Mouse (Mus musculus): ENCODE measurements around the gene Ifi47. TPM values are rescaled to one million over a fixed set of nuclear protein-coding genes. Genes with fewer than 3 reads are reported as not detected.
"Not testable (repeated sequence)": the region's sequence is repeated elsewhere in the genome, so short reads cannot be mapped to it uniquely, and the experiment has no call there.

Ifi47 gene
- total RNA-seq (2021) = 1 to 10 TPM; 5.2 to 5.7 TPM
- long read RNA-seq, experiment 1, partial matches to known transcripts = 0 of 4 reads
- long read RNA-seq, experiment 1, other reads (novel, unspliced or antisense) = 0 of 4 reads
- long read RNA-seq, experiment 2, partial matches to known transcripts = 0 of 5 reads
- long read RNA-seq, experiment 2, other reads (novel, unspliced or antisense) = 0 of 5 reads

DNA sequence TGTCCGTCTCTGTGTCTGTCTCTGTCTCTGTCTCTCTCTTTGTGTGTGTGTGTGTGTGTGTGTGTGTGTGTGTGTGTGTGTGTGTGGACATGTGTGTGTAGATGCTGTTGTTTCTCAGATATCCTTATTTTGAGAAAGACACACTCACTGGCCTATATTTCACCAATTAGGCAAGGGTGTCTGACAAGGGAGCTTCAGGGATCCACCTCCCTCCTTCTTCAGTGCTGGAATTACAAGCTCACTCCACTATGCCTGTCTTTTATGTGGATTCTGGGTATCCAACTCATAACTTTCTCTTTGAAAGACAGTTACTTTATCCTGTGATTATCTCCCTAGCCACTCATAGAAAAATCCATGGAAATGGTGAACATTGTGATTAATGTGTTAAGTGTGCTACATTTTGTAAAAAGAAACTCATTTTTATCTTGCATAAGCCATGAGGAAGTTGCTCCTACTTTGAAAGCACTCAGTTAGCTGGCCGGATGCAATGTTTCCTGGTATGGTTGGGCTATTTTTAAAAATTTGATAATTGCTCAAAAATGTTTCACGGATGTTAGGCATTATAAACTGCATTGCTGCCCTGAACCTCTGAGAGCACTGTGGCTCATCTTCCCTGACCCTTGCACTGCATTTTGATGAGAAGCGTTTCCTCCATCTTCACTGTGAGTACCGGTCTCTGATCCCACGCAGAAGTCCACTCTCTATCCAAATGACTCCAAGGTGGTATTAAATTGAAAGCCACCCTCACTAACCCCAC lies at the start of gene Ifi47:
Ifi47 (plus strand) TSS at position 587 of the 757 bp plus-strand sequence.
- not testable (repeated sequence) for DNase-seq

DNA sequence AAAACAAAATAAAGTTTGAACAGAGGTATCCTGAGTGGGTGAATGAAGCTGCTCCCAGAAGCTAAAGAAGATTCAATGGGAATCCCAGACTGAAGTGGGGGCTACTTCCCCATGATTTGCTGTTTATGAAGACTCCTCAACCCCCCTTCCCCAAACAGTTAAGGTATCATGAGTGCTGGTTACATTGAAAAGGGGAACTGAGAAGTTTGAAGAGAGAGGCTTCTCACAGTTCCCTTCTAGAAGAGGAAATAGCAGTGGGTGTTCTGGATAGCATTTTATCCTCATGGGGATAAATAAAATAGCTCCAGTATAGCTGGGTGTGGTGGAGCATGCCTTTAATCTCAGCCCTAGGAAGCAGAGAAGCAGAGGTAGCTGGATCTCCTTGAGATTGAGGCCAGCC lies 26.3 kb upstream of the Ifi47 start:
- not testable (repeated sequence) for DNase-seq

GRCm38 (mm10) chr11:49051093-49051891 lies 25.1 kb upstream of the Ifi47 start, which contains the start of gene 9930111J21Rik2:
9930111J21Rik2 (minus strand) TSS chr11:49051242.
- not testable (repeated sequence) for DNase-seq

GRCm38 (mm10) chr11:49051894-49052293 lies 24.5 kb upstream of the Ifi47 start:
- not testable (repeated sequence) for DNase-seq

GRCm38 (mm10) chr11:49060061-49060460 lies 16.3 kb upstream of the Ifi47 start:
- not testable (repeated sequence) for DNase-seq

DNA sequence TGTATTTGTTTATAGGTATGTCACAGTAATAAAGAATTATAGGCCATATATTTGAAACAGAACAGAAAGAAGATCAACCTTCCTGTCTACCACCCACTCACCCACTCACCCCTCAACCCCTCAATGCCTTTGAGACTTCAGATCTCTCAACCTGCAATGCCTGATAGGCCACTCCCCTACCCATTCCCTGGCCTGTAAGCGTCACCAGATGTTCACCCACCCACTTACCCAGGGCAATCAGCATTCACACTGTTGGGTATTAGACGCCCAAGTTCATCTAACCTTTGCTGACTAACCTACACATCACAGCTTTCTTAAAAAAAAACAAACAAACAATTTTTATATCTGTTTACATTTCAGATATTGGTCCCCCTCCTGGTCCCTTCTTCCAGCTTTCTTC lies 14.5 kb upstream of the Ifi47 start:
- DNase-seq = not testable (repeated sequence)

- not testable (repeated sequence) for DNase-seq
These were observed 12.5 kb upstream of the Ifi47 start, which contains the start of gene Tgtp2 for GRCm38 (mm10) chr11:49063713-49064469. Tgtp2 (minus strand) TSS chr11:49064206.

DNA sequence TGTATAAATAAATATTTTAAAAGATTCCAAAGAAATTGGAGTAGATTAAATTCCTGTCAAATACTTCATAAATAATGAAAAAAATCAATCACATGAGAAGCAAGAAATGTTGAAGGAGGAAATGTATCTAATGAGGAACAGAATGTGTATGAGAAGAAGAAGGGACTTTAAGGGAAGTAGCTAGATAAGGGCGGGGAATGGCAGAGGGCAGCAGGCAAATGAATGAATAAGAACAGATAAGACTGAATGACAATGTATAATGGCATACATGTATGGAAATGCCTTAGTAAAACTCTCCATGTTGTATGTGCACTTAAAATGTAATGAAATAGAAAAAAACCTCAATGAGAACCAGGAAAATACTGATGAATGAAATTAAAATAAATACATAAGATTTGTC lies 8.0 kb upstream of the Ifi47 start:
- DNase-seq = no peak

DNA sequence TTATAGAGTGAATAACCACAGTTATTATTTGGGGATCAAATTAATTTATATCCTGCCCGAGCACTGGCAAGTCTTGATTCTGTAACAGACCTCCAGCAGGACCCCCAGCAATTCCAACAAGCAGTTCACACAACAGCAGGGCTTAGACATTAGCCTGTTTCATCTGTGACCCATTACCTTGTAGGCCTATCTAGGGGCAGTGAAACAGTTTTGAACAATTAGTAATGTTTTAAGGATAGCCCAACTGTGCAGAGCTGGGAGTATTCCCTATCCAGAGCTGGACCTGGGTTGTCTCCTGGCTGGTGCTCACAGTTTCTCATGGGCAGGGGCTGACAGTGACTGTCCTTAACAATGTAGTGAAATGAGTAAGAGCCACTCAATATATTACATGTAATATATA lies 625 bp downstream of the Ifi47 start:
- no peak for DNase-seq

DNA sequence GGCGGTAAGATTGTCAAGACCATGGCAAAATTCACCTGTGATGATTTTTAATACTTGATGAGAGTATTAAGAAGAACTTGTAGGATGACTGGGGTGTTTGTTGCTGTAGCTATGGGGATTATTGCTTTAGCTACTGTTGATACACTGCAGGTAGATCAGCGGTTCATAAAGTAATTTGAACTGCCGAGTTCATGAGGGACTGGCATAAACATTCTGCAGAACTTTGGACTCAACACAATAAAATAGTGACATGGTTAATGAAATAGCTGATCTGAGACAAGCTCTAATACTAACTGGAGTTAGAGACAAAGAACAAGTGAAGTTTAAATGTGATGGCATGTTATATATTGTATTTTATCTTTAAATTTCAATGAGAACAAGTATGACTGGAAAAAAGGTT lies 2.3 kb downstream of the Ifi47 start:
- DNase-seq = no peak

GRCm38 (mm10) chr11:49080636-49081035 lies 4.2 kb downstream of the Ifi47 start:
- DNase-seq = no peak

GRCm38 (mm10) chr11:49081356-49081755 lies 5.0 kb downstream of the Ifi47 start:
- no peak for DNase-seq

DNA sequence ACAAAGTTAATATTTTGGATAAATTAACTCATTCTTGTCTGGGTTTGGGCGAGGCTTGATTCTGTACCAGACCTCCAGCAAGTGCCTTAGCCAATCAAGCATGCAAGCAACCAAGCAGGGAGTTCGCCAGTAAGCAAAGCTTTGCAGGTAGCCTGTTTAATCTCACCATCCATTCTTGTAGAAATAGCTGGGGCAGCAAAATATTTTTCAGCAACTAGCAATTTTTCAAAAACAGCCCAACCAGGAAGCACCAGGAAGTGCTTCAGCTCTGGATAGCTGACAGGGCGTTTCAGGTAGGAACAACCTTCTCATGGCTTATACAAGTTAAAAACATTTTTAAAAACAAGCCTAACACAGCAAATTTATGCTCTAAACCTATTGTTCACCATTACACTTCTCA lies 5.5 kb downstream of the Ifi47 start:
- no peak for DNase-seq

- no peak for DNase-seq
These were observed 6.8 kb downstream of the Ifi47 start for GRCm38 (mm10) chr11:49083146-49083545.

DNA sequence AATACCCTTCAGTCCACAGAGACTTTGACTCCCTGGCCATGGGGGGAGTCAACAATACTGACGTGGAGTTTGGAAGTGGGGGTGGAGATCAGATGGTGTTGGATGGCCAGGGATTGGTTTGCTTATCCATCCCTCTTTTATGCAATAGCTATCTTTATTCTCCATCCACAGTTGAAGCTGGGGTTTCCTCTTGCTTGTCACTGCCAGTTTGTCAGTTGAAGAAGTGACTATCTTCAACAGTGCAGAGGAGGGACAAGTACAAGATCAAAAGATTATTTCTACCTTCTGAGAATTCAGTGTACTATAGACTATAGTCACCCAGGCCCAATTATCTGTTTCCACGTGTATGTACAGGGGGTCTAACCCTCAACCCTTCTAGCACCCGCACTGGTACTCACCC lies 7.4 kb downstream of the Ifi47 start:
- DNase-seq = no peak

DNA sequence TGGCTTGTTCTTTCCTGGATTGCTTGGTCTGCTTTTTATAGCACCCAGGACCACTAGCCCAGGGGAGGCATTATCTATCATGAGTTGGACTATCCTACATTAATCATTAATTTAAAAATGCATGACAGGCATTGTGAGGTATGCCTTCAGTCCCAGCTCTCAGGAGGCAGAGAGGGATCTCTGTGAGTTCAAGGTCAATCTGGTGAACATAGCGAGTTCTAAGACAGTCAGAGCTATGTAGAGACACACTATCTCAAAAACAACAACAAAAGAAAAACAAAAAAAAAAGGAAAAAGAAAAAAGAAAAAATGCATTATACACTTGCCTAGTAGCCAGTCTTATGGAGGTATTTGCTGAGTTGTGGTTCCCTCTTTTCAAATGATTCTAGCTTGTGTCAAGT lies 8.0 kb downstream of the Ifi47 start:
- no peak for DNase-seq

DNA sequence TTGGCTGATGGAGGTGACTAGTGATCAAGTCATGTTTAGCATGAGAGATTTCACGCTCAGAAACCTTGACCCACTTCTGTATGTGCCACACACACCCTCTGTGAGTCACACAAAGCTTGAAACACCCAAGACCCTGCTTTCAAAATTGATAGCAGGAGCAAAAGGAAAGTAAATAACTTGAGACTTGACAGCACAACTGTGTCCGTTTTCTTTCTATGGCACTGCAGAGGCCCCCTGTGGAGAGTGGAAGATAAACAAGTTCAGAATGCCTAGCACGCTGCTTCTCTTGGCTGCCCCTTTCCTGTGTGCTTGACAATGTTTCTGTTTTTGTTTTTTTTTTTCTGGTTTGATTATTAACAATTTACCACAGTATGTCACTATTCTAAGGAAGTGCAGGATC lies 8.5 kb downstream of the Ifi47 start:
- DNase-seq = peak; percentile 27

DNA sequence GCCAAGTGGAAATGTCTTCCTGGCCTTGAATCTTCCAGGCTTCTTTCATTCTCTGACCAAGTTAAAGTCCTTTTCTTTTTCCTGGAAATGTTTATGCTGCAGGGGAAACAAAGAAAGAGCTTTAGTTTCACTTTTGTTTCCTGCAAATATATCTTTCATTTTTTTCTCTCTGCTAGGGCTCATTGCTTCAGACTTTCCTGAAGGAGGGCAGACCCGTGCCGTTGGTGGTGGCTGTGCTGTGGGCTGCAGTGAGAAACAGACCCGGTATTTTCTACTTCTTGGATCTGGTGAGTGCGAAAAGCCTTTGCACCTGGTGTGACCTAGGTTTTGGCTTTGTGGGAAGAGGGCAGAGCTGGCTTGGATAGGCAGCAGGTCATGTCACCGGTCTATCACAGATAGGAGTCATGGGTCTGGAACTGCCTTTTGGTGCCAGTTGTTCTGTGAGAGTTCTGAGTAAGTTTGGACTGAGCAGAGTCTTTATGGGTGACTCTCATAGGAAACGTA lies 10.5 kb downstream of the Ifi47 start:
- no peak for DNase-seq

GRCm38 (mm10) chr11:49087830-49088616 lies 11.6 kb downstream of the Ifi47 start:
- DNase-seq = no peak

GRCm38 (mm10) chr11:49088990-49089652 lies 12.7 kb downstream of the Ifi47 start:
- no peak for DNase-seq
